Mouse (Mus musculus) forebrain, embryonic 16.5 days (tissue): ENCODE measurements around the gene Actl7b. TPM values are rescaled to one million over a fixed set of nuclear protein-coding genes. Genes with fewer than 3 reads are reported as not detected.

Source experiments
- ATAC-seq: fragments of 200-750 bp; cut with Nextera tagmentation; 2 replicates; pipeline ENCODE4 v1.8.0; 2017; ENCODE audit warnings: mild to moderate bottlenecking, moderate library complexity
- H3K27ac ChIP-seq: fragments of 300-500 bp; sonication (generic); 2 replicates; pipeline ENCODE4 v1.5.1; 2014; ENCODE audit warnings: low read length, control low read depth
- H3K27me3 ChIP-seq: fragments of 300-500 bp; sonication (generic); replicated peaks from 2 replicates; pipeline ENCODE4 v1.6.1; 2014; ENCODE audit warnings: low read length; ENCODE audit not compliant: control insufficient read depth, insufficient read depth
- H3K36me3 ChIP-seq: fragments of 300-500 bp; sonication (generic); 2 replicates; pipeline ENCODE4 v1.6.1; 2014; ENCODE audit not compliant: control insufficient read depth, insufficient read depth
- H3K4me1 ChIP-seq: fragments of 300-500 bp; sonication (generic); replicated peaks from 2 replicates; pipeline ENCODE4 v1.6.1; 2014; ENCODE audit warnings: low read length; ENCODE audit not compliant: control insufficient read depth, insufficient read depth
- H3K4me2 ChIP-seq: fragments of 300-500 bp; sonication (generic); 2 replicates; pipeline ENCODE4 v1.6.1; 2014; ENCODE audit warnings: mild to moderate bottlenecking, low read length, control low read depth
- H3K4me3 ChIP-seq: fragments of 300-500 bp; sonication (generic); replicated peaks from 2 replicates; pipeline ENCODE4 v1.5.1; 2014; ENCODE audit warnings: mild to moderate bottlenecking, low read length, control low read depth
- H3K9ac ChIP-seq: fragments of 300-500 bp; sonication (generic); replicated peaks from 2 replicates; pipeline ENCODE4 v1.6.1; 2014; ENCODE audit warnings: low read depth, low read length, control low read depth
- H3K9me3 ChIP-seq: fragments of 300-500 bp; sonication (generic); 2 replicates; pipeline ENCODE4 v1.6.1; 2016; ENCODE audit warnings: low read length; ENCODE audit not compliant: control insufficient read depth
- WGBS: fragments of 180-500 bp; shearing (Covaris S2); extraction: QIAGEN DNeasy Blood & Tissue Kit; methylation state at CpG from one replicate; pipeline ENCODE4 v1.1.7; 2014; 5-methylcytosine and 5-hydroxymethylcytosine counted together
- polyA plus RNA-seq: library from polyadenylated mRNA; unstranded; fragments of >200 nt; fragmentation: Nextera tagmentation; extraction: Ambion mirVana; gene quantifications from 2 replicates; pipeline ENCODE4 v1.2.1, GENCODE M21; 2015

The Actl7b gene
- not detected in 2 replicates for polyA plus RNA-seq

DNA sequence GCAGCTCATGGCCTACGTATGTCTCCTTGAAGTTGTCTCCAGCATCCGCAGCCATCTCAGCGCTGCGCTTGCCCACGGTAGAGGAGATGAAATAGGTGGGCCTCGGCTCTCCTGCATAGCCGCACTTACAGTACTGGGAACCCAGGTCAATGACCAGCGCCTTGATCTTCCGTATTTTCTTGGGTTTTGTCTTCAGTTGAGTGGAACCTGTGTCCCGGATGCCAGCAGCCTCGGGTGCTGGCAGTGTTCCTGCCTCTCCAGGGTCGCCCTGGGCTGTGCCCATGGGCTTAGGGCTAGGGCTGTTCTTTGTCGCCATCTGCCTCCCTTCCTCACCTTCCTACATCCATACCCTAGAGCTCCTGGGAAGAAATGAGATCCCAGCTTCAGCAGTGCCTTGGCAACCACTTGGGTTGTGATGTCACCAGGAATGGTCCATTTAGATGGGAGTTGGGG, at the start of gene Actl7b:
Actl7b (minus strand) TSS at position 403 of the 453 bp plus-strand sequence.
- 92% methylated on average over 13 of the region's 13 CpGs for WGBS
- Histone ChIP-seq H3K4me2 (no peak within 1 kb of the TSS), H3K9me3 (no peaks in the 10 kb centered on the region), H3K4me3 (no peak within 1 kb of the TSS), H3K27ac (no peak within 1 kb of the TSS), H3K27me3 (no peaks in the 10 kb centered on the region), H3K9ac (no peak within 1 kb of the TSS), H3K4me1 (no peaks in the 10 kb centered on the region), H3K36me3 (peaks cover 8% of the 10 kb centered on the region)
- no peak for ATAC-seq

- Histone ChIP-seq H3K27ac (no peak overlapping the region), H3K9ac (no peak overlapping the region), H3K4me3 (no peak overlapping the region), H3K36me3 (peaks cover 70% of the 10 kb centered on the region), H3K27me3 (no peaks in the 10 kb centered on the region), H3K4me1 (no peaks in the 10 kb centered on the region), H3K9me3 (no peaks in the 10 kb centered on the region), H3K4me2 (no peak overlapping the region)
- no peak for ATAC-seq
- WGBS: 76% methylated on average over 1 of the region's 1 CpGs
Observed at GRCm38 (mm10) chr4:56771065-56771464, 29.8 kb upstream of the Actl7b start.

DNA sequence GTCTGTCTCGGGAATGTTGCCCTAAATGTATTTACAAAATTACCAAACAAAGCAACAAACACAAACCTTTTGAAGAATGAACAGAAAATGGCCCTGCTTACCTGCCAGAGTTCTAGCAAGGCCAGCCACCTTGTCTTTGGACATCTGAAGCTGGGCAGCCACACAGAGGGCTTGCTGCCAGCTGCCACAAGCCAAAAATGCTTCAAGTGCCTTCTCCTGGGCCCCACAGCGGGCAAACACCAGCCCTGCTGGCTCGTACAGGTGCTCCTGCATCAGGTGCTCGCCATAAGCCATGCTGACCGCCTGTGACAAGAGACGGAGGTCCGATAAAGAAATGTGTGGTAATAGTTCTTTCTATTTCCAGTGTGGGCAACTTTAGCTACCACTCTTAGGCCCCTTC, 27.7 kb upstream of the Actl7b start:
- Histone ChIP-seq H3K36me3 (peaks cover 72% of the 10 kb centered on the region), H3K4me3 (no peak overlapping the region), H3K4me2 (no peak overlapping the region), H3K27me3 (no peaks in the 10 kb centered on the region), H3K4me1 (no peaks in the 10 kb centered on the region), H3K9ac (no peak overlapping the region), H3K9me3 (no peaks in the 10 kb centered on the region), H3K27ac (no peak overlapping the region)
- 90% methylated on average over 7 of the region's 7 CpGs for WGBS
- no peak for ATAC-seq

GRCm38 (mm10) chr4:56767861-56768284, 26.6 kb upstream of the Actl7b start:
- WGBS: 90% methylated on average over 4 of the region's 5 CpGs
- no peak for ATAC-seq
- Histone ChIP-seq H3K27ac (no peak overlapping the region), H3K9me3 (no peaks in the 10 kb centered on the region), H3K9ac (no peak overlapping the region), H3K4me1 (no peaks in the 10 kb centered on the region), H3K4me3 (no peak overlapping the region), H3K36me3 (peaks cover 63% of the 10 kb centered on the region), H3K4me2 (no peak overlapping the region), H3K27me3 (no peaks in the 10 kb centered on the region)

DNA sequence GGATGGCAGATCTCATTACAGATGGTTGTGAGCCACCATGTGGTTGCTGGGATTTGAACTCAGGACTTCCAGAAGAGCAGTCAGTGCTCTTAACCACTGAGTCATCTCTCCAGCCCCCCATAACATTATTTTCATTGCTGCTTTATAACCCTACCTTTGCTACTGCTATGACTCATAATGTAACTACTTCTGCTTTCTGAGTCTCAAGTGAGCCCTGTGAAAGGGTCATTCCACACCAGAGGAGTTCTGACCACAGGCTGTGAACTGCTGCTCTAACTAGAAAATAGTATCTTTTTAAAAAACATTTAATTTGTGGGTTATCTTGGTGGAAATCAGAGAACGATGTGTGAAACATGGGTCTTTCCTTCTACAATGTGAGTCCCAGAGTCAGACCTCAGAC, 16.4 kb upstream of the Actl7b start:
- Histone ChIP-seq H3K27ac (no peak overlapping the region), H3K4me2 (no peak overlapping the region), H3K9me3 (no peaks in the 10 kb centered on the region), H3K9ac (no peak overlapping the region), H3K4me1 (no peaks in the 10 kb centered on the region), H3K27me3 (no peaks in the 10 kb centered on the region), H3K36me3 (peaks cover 60% of the 10 kb centered on the region), H3K4me3 (no peak overlapping the region)
- no peak for ATAC-seq
- 100% methylated on average over 1 of the region's 1 CpGs for WGBS

DNA sequence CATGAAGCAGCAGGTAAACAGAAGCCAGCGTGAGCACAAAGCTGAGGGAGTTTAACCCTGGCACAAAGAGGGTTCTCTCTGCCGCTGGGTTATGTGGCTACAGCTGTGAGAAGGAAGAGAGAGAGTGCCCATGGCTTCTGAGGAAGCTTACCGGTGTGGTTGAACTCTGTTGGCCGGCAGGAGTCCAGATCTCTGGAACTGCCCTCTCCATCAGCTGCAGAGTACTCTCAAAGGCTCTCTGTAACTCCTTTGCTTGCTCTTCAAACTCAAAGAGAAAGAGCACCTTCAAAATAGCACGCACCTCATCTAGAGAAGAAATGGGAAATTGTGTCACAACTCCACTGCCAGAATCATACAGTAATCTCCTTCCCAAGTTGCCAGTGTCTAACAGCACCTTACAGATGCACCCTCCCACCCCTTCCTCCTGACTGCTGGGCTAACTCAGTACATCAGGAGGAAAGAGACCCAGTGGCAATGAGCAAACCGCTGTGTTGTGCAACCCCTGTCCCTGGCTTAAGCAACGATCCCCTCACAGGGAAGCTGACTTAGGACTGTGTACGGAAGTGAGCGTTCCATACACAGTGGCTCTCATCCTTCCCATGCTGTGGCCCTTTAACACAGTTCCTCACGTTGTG, 15.8 kb upstream of the Actl7b start:
- WGBS: 96% methylated on average over 10 of the region's 10 CpGs
- Histone ChIP-seq H3K27me3 (no peaks in the 10 kb centered on the region), H3K4me1 (no peaks in the 10 kb centered on the region), H3K9me3 (no peaks in the 10 kb centered on the region), H3K36me3 (peaks cover 60% of the 10 kb centered on the region), H3K27ac (no peak overlapping the region), H3K4me3 (no peak overlapping the region), H3K4me2 (no peak overlapping the region), H3K9ac (no peak overlapping the region)
- no peak for ATAC-seq

GRCm38 (mm10) chr4:56756021-56756420, 14.8 kb upstream of the Actl7b start:
- Histone ChIP-seq H3K4me3 (no peak overlapping the region), H3K9ac (no peak overlapping the region), H3K36me3 (peaks cover 69% of the 10 kb centered on the region), H3K4me1 (no peaks in the 10 kb centered on the region), H3K4me2 (no peak overlapping the region), H3K27me3 (no peaks in the 10 kb centered on the region), H3K27ac (no peak overlapping the region), H3K9me3 (no peaks in the 10 kb centered on the region)
- 97% methylated on average over 5 of the region's 5 CpGs for WGBS
- ATAC-seq: no peak

- no peak overlapping the region for H3K9ac ChIP-seq
- peaks cover 29% of the 10 kb centered on the region for H3K36me3 ChIP-seq
- no peak overlapping the region for H3K27ac ChIP-seq
- no peak overlapping the region for H3K4me2 ChIP-seq
- no peaks in the 10 kb centered on the region for H3K27me3 ChIP-seq
- H3K4me3 ChIP-seq: no peak overlapping the region
- WGBS: 98% methylated on average over 9 of the region's 9 CpGs
- H3K9me3 ChIP-seq: no peaks in the 10 kb centered on the region
- ATAC-seq: no peak
- H3K4me1 ChIP-seq: no peaks in the 10 kb centered on the region
Observed at GRCm38 (mm10) chr4:56747456-56747855, 6.2 kb upstream of the Actl7b start.

DNA sequence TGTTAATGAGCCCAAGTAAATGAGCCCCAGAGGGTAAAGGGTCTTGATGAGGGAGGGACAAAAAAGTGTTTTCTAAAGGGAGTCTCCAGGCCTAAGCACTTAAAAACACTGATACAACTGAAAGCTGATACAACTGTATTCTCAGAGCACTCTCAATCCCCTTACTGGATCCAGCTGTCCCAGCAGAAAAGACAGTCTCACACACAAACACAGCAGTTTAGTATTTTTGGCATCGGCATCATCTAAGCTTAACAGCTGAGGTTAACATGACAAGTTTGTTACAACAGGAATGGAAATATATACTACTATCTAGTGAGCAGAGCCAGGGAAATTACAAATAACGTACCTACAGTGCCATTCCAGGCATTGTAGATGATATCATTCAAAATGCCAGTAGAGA, 5.1 kb upstream of the Actl7b start:
- H3K4me2 ChIP-seq: no peak overlapping the region
- no peaks in the 10 kb centered on the region for H3K9me3 ChIP-seq
- WGBS: 94% methylated on average over 2 of the region's 2 CpGs
- H3K4me3 ChIP-seq: no peak overlapping the region
- H3K27ac ChIP-seq: no peak overlapping the region
- H3K27me3 ChIP-seq: no peaks in the 10 kb centered on the region
- no peaks in the 10 kb centered on the region for H3K4me1 ChIP-seq
- H3K9ac ChIP-seq: no peak overlapping the region
- peaks cover 21% of the 10 kb centered on the region for H3K36me3 ChIP-seq
- ATAC-seq: no peak
